Mouse (Mus musculus): ENCODE results near the gene Stk25. TPM values are rescaled to one million over a fixed set of nuclear protein-coding genes. Genes with fewer than 3 reads are reported as not detected.

Gene Stk25
- polyA plus RNA-seq, 1 experiment, result 411 TPM

DNA sequence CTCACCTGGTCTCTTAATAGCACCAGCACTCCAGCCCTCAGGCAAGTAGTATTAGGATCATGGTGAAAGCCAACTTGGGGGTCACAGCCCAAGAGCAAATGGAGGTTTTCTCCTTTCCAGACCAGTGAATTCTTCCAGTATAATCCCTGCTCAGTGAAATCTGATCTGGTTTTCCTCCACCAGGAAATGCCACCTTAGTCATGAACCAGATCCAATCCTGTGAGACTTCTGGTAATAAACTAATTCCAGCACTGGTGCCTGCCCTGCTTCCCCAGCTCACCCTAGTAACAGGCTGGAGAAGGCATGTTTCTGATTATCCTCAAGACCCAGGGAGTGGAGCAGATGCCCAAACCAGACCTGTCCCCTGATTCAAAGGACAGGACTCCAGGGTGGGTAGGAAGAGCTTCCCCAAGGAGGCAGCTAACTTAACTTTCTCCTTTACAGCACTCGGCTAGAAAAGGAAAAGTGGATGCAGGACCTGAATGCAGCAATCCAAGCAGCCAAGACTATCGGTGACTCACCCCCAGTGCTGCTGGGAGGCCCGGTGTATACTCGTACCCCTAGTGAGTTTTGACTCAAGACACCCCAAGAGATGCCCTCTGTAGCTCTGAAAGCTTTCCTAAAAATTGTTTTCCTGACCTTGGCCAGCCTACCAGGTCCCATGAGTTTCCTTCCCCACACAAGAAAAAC lies 40.3 kb downstream of the Stk25 start:
- DNase-seq (ENCODE audit: extremely low spot score in 1 of 2, low spot score in 1 of 2), result no peak

DNA sequence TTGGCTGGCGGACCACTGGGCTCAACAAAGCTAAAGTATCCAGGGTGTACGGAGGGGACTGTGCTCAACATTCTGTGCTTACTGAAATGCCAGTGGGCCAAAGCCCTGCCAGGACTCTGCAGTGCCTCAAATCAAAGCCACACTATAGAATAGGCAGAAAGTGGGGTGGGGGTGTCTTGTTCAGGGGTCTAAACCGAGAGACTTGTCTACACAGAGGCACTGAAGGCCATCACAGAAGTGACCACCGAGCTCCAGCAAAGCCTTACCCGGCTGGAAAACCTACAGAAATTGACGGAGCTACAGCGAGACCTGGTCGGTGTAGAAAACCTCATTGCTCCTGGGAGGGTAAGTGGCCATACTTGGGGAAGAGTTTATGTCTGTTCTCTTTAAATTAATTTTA lies 48.7 kb downstream of the Stk25 start:
- no peak for DNase-seq (ENCODE audit: extremely low spot score in 1 of 2, low spot score in 1 of 2)

DNA sequence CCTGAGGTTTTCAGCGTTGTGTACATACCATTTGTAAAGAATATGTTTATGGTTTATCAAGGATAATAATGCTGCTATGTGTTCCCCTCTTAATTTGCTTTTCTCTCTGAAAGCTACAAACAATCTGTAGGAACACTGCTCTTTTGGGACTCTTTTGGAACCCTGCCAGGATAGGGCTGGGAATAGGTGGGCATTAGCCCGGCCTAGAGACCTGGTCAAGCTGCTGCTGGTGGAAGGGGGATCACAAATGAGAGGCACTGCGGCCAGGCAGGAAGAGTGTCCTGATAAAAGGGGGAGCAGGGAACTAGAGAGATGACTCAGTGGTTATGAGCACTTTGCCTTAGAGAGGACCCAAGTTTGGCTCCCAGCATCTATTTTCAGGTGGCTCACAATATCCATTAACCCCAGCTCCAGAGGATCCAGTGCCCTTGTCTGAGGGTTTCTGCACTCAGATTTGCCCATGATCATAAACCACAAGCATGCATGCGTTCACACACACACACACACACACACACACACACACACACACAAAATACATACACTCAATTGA lies 49.7 kb downstream of the Stk25 start:
- DNase-seq (ENCODE audit: extremely low spot score in 1 of 2, low spot score in 1 of 2), result no peak

DNA sequence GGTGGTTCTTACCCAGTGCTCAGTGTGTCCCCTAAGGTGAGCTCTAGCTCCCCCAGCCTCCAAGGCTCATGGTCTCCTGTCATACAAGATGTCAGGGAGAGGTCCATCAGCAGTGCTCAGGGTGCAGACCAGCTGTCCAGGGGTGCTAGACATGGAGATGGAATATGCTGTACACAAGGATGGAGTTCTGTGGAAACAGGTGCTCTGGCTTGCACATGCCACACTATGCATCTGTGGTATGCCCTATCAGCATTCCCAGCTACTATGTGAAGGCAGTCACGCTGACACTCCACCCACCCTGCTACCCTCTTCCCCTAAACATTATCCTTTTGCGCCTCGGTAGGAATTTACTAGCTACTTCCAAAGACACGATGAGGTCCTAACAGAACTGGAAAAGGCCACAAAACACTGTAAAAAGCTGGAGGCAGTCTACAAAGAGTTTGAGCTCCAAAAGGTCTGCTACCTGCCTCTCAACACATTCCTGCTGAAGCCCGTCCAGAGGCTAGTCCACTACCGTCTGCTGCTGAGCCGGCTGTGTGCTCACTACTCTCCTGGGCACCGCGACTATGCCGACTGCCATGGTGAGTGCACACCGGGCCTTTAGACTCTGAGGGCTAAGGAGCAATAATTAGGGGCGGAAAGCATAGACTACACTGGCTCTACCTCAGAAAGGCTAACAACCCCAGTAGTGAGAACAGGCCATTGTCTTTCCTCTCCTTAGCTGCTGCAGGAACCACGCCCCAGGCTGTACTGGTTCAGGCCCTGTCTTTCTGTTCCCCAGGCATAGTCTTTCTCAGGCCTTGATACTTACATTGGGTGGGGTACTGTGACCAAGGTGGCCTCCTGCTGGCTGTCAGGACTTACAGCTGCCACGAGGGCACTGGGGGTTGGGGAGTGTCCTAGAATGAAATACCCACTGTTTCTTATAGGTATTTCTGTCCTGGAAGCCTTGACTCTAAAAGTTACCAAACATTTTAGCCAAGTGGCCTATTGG lies 51.1 kb downstream of the Stk25 start:
- DNase-seq (ENCODE audit: extremely low spot score in 1 of 2, low spot score in 1 of 2), result no peak

DNA sequence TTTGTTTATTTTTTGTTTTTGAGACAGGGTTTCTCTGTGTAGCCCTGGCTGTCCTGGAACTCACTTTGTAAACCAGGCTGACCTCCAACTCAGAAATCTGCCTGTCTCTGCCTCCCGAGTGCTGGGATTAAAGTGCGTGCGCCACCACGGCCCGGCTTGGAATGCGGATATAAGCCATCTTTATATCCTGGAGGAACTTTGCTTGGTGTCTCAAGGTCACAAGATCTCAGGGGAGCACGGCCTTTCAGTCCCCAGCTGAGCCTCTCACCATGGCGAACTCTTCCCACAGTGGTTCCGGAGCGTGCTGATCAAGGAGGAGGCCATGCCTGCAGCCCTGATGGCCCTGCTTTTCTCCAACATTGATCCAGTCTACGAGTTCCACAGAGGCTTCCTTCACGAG lies 54.5 kb downstream of the Stk25 start:
- no peak for DNase-seq (ENCODE audit: extremely low spot score in 1 of 2, low spot score in 1 of 2)

DNA sequence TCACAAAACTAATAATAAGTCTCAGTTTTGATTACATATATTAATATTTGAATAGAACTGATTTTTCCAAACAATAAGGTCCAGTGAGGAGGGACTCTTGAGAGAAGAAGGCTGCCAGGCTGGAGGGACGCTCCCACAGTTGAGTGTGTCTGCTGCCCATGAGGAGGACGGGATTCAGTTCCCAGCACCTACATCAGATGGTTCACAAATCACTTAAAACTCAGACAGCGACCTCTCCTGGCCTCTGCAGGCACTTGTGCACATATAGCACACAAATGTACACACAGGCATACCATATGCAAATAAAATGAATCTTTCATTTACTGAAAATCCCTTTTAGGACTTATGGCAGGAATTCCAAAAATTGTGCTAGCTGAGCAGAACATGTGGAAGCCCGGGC lies 55.5 kb downstream of the Stk25 start:
- no peak for DNase-seq (ENCODE audit: extremely low spot score in 1 of 2, low spot score in 1 of 2)

DNA sequence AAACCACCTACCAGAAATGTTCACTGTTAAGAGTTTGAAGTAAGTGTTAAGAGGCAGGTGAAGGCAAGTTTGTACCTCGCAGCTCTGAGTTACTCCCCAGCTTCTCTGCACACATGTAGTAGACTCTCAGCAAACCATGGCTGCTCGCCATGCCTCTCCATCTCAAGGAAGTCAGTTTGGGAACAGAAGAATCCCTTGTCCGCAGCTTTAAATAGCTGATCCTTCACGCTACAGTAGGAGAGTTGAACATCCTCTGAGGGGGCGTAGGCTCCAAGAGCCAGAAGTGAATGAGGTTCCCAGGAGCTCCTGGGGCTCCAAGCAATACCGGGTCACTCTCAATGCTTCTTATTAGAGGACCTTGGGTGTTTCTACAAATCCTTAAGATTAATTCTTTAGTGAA lies 62.5 kb downstream of the Stk25 start:
- no peak for DNase-seq (ENCODE audit: extremely low spot score in 1 of 2, low spot score in 1 of 2)

DNA sequence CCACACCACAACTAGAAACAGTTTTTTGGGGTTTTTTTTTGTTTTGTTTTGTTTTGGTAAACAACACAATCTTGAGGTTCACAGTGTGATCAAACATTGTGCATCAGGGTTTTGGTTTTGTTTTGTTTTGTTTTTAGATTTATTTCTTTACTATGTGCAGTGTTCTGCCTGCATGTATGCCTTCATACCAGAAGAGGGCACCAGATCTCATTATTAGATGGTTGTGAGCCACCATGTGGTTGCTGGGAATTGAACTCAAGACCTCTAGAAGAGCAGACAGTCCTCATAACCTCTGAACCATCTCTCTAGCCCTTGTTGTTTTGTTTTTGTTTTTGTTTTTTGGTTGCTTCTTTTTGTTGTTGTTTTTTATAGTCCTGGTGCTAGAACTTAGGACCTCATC lies 64.5 kb downstream of the Stk25 start:
- no peak for DNase-seq (ENCODE audit: extremely low spot score in 1 of 2, low spot score in 1 of 2)

DNA sequence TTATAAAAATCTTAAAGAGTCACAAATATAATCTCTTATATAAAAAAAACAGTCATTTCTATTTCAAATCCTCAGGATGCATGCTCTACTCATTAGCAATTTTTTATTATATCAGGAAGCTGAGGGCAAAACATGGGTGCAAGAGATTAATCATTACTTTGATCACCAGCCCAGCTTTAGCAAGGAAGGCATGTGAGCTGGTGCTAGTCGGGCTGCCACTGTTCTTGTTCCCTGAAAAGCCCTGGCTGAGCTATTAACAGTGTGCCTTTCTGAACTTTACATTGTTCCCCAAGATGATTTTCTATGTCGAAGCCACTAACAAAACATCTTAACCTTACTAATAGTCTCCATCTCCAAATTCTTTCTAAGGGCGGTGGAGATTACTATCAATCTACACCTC lies 70.1 kb downstream of the Stk25 start:
- no peak for DNase-seq (ENCODE audit: extremely low spot score in 1 of 2, low spot score in 1 of 2)

DNA sequence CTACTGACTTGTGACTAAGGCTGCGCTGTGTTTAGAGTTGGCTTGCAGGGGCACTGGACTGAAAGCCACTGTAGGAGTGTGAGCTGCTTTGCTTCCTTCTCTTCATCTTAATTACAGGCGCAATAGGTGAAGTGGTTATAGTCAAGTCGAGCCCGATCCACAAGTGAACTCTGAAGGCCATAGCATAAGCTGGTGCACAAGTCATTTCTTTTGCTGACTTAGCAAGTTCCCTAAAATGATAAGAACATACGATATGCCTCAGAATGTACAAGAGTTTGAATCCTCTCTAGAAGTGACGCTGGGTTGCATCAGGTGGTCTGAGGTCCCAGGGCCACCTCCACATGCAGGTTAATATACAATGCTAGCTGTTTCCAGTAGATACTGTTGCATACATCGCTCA lies 76.9 kb downstream of the Stk25 start:
- DNase-seq (ENCODE audit: extremely low spot score in 1 of 2, low spot score in 1 of 2), result no peak

DNA sequence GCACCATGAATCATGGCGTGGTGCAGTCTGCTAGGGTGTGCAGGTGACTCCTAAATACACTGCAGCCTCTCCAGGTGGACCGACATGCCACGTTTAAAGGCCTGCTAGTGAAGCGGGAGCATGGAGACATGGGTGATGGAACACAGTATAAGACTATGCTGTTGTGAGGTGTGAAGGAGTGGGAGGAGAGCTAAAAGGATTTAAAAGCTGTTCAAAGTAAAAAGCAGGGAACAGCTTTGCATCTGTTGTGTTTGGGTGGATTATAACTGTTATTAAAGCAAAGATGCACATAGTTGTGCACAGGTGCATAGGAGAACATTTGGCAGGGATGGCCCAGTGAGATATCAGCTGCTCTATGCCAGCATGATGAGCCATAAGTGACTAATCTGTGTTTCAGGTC lies 80.6 kb downstream of the Stk25 start:
- peak; percentile 57 to 60 for DNase-seq (ENCODE audit: extremely low spot score in 1 of 2, low spot score in 1 of 2)

DNA sequence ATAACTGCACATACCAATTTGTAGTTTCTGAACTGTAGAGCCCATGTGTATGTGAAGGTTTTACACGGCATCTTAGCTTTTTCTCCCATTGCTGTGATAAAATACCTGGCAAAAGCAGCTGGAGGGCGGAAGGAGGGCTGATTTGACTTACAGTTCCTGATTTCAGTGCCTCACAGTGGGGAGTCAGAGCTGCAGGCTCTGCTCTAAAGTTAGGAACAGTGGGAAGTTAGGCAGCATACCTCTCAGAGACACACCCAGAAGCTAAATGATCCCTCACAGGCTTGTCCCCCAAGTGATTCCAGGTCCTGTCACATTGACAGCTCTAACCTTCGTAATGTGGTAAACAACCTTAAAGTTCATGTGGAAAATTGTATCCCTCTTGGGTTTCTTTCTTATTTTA lies 81.4 kb downstream of the Stk25 start:
- peak in 1 of 2 experiments; percentile 17 for DNase-seq (ENCODE audit: extremely low spot score in 1 of 2, low spot score in 1 of 2)

Other genes starting within 250 kb of the Stk25 start
- 77.9 and 87.3 TPM in 2 replicates for gene Hdlbp, start 179.8 kb downstream of the Stk25 start, polyA plus RNA-seq (2012; rRNA removed)
- 4.9 and 5.1 TPM in 2 replicates for gene Farp2, start 146.6 kb downstream of the Stk25 start, polyA plus RNA-seq (2012; rRNA removed)
- 48.4 and 53.9 TPM in 2 replicates for gene Bok, start 27.0 kb upstream of the Stk25 start, polyA plus RNA-seq (2012; rRNA removed)
- gene Atg4b, start 92.8 kb upstream of the Stk25 start, polyA plus RNA-seq (2012; rRNA removed), result 49.9 and 50.6 TPM in 2 replicates
- gene Thap4, start 96.2 kb upstream of the Stk25 start, polyA plus RNA-seq (2012; rRNA removed), result 34.8 and 38.4 TPM in 2 replicates
- 95.9 and 97.4 TPM in 2 replicates for gene Dtymk, start 143.3 kb upstream of the Stk25 start, polyA plus RNA-seq (2012; rRNA removed)
- gene Ing5, start 145.3 kb upstream of the Stk25 start, polyA plus RNA-seq (2012; rRNA removed), result 8.1 and 8.4 TPM in 2 replicates
- gene D2hgdh, start 166.2 kb upstream of the Stk25 start, polyA plus RNA-seq (2012; rRNA removed), result 17.3 and 17.6 TPM in 2 replicates
- gene Gal3st2, start 202.6 kb upstream of the Stk25 start, polyA plus RNA-seq (2012; rRNA removed), result 0.06 and 0.11 TPM in 2 replicates

Data from frontal cortex, adult 2 months (tissue).